Mouse (Mus musculus) CH12.LX (cell line): ENCODE results near the gene Ubc. TPM values are rescaled to one million over a fixed set of nuclear protein-coding genes. Genes with fewer than 3 reads are reported as not detected.
A peak's percentile ranks its signal among the peaks of the same experiment; 100 is the strongest.

ENCODE experiments used
- DNase-seq: peaks from one replicate; pipeline ENCODE4 v3.0.0-alpha.2; 2013; ENCODE audit errors: extremely low read depth
- H3K27ac ChIP-seq: 2 replicates; pipeline ENCODE4 v1.5.1; 2012; ENCODE audit warnings: low read depth, mild to moderate bottlenecking, control low read depth, moderate library complexity; ENCODE audit not compliant: insufficient read depth
- H3K27me3 ChIP-seq: replicated peaks from 2 replicates; pipeline ENCODE3; 2012; ENCODE audit warnings: inconsistent platforms
- H3K36me3 ChIP-seq, 2 experiments: replicated peaks in 1 of 2; 2 replicates each; pipeline versions ENCODE3 to v1.6.1; 2012; ENCODE audit warnings: inconsistent platforms in 1 of 2, low read length in 1 of 2, mild to moderate bottlenecking in 1 of 2, mixed read lengths in 1 of 2, moderate library complexity in 1 of 2; ENCODE audit not compliant: control insufficient read depth in 1 of 2, insufficient read depth in 1 of 2
- H3K4me1 ChIP-seq, 2 experiments: 2 replicates each; pipeline ENCODE4 v1.6.1; 2012; ENCODE audit warnings: inconsistent platforms in 1 of 2, moderate library complexity in 1 of 2; ENCODE audit not compliant: insufficient read depth in 2 of 2, control insufficient read depth in 1 of 2
- H3K4me2 ChIP-seq: 2 replicates; pipeline ENCODE4 v1.6.1; 2012; ENCODE audit warnings: low read depth, mild to moderate bottlenecking, control low read depth; ENCODE audit not compliant: poor library complexity, insufficient read depth, severe bottlenecking
- H3K4me3 ChIP-seq, 3 experiments: fragments of 150-350 bp in 1 of 3; sonication (generic) in 1 of 3; replicated peaks in 1 of 3; 2 replicates each; pipeline versions ENCODE3 to v1.5.1; 2011 to 2012; ENCODE audit warnings: low read depth in 2 of 3, low read length in 2 of 3, mild to moderate bottlenecking in 2 of 3, moderate library complexity in 2 of 3, control low read depth in 1 of 3, improper control_type of control experiment in 1 of 3, inconsistent platforms in 1 of 3, mixed read lengths in 1 of 3; ENCODE audit not compliant: poor library complexity in 1 of 3
- H3K79me2 ChIP-seq: replicated peaks from 2 replicates; pipeline ENCODE4 v1.6.1; 2012; ENCODE audit warnings: mild to moderate bottlenecking, moderate library complexity; ENCODE audit not compliant: control insufficient read depth, poor library complexity, insufficient read depth, severe bottlenecking; ENCODE audit errors: extremely low read depth
- H3K9ac ChIP-seq: 2 replicates; pipeline ENCODE4 v1.6.1; 2012; ENCODE audit warnings: low read depth, mild to moderate bottlenecking, control low read depth, moderate library complexity; ENCODE audit not compliant: insufficient read depth
- H3K9me3 ChIP-seq: replicated peaks from 2 replicates; pipeline ENCODE3; 2012; ENCODE audit warnings: low read length, inconsistent platforms, mixed read lengths
- BHLHE40 ChIP-seq: IDR thresholded peaks from 2 replicates; pipeline ENCODE4 v1.6.1; 2011; ENCODE audit warnings: mild to moderate bottlenecking, low read depth, low read length, improper control_type of control experiment
- CHD2 ChIP-seq: IDR thresholded peaks from 2 replicates; pipeline ENCODE4 v1.6.1; 2011; ENCODE audit warnings: low read length, improper control_type of control experiment
- E2F4 ChIP-seq: IDR thresholded peaks from 2 replicates; pipeline ENCODE4 v1.6.1; 2011; ENCODE audit warnings: low read depth, low read length, improper control_type of control experiment; ENCODE audit not compliant: insufficient replicate concordance
- ELF1 ChIP-seq: IDR thresholded peaks from 2 replicates; pipeline ENCODE4 v1.6.1; 2014; ENCODE audit warnings: low read depth, mild to moderate bottlenecking, inconsistent platforms, low read length, improper control_type of control experiment
- EP300 ChIP-seq: IDR thresholded peaks from 2 replicates; pipeline ENCODE4 v1.6.1; 2011; ENCODE audit warnings: low read length, improper control_type of control experiment
- GABPA ChIP-seq: IDR thresholded peaks from 2 replicates; pipeline ENCODE4 v1.6.1; 2012; ENCODE audit warnings: low read depth, low read length, improper control_type of control experiment, inconsistent platforms; ENCODE audit not compliant: insufficient replicate concordance
- HCFC1 ChIP-seq: IDR thresholded peaks from 2 replicates; pipeline ENCODE4 v1.6.1; 2012; ENCODE audit warnings: low read depth, mild to moderate bottlenecking, inconsistent platforms, low read length, improper control_type of control experiment
- IRF4 ChIP-seq: IDR thresholded peaks from 2 replicates; pipeline ENCODE4 v1.6.1; 2014; ENCODE audit warnings: low read depth, mild to moderate bottlenecking, inconsistent platforms, low read length, improper control_type of control experiment
- JUN ChIP-seq: IDR thresholded peaks from 2 replicates; pipeline ENCODE4 v1.6.1; 2011; ENCODE audit warnings: low read depth, mild to moderate bottlenecking, low read length, improper control_type of control experiment, moderate library complexity; ENCODE audit not compliant: insufficient read depth
- JUND ChIP-seq: conservative IDR thresholded peaks from 2 replicates; pipeline ENCODE4 v1.6.1; 2011; ENCODE audit warnings: low read depth, low read length, improper control_type of control experiment
- MAFK ChIP-seq: IDR thresholded peaks from 2 replicates; pipeline ENCODE4 v1.6.1; 2011; ENCODE audit warnings: low read length, improper control_type of control experiment; ENCODE audit not compliant: insufficient replicate concordance
- MAZ ChIP-seq: IDR thresholded peaks from 2 replicates; pipeline ENCODE4 v1.6.1; 2012; ENCODE audit warnings: low read depth, mild to moderate bottlenecking, inconsistent platforms, low read length, improper control_type of control experiment, moderate library complexity
- MEF2A ChIP-seq: IDR thresholded peaks from 2 replicates; pipeline ENCODE4 v1.6.1; 2014; ENCODE audit warnings: low read depth, mild to moderate bottlenecking, inconsistent platforms, low read length, improper control_type of control experiment, borderline replicate concordance
- MXI1 ChIP-seq: IDR thresholded peaks from 2 replicates; pipeline ENCODE4 v1.6.1; 2011; ENCODE audit warnings: mild to moderate bottlenecking, low read depth, low read length, improper control_type of control experiment
- MYC ChIP-seq: IDR thresholded peaks from 2 replicates; pipeline ENCODE4 v1.6.1; 2011; ENCODE audit warnings: low read depth, mild to moderate bottlenecking, improper control_type of control experiment, low read length
- NELFE ChIP-seq: IDR thresholded peaks from 2 replicates; pipeline ENCODE4 v1.6.1; 2011; ENCODE audit warnings: low read depth, low read length, improper control_type of control experiment
- NRF1 ChIP-seq: IDR thresholded peaks from 2 replicates; pipeline ENCODE4 v1.6.1; 2014; ENCODE audit warnings: low read depth, mild to moderate bottlenecking, inconsistent platforms, low read length, improper control_type of control experiment, moderate library complexity
- PAX5 ChIP-seq: IDR thresholded peaks from 2 replicates; pipeline ENCODE4 v1.6.1; 2012; ENCODE audit warnings: low read length, inconsistent platforms, mixed read lengths
- POLR2A ChIP-seq: IDR thresholded peaks from 2 replicates; pipeline ENCODE4 v1.6.1; 2011; ENCODE audit warnings: low read depth, mild to moderate bottlenecking, improper control_type of control experiment, low read length
- POLR2AphosphoS2 ChIP-seq: IDR thresholded peaks from 2 replicates; pipeline ENCODE4 v1.6.1; 2011; ENCODE audit warnings: low read depth, low read length, improper control_type of control experiment
- RCOR1 ChIP-seq: conservative IDR thresholded peaks from 2 replicates; pipeline ENCODE4 v1.6.1; 2012; ENCODE audit warnings: low read depth, mild to moderate bottlenecking, inconsistent platforms, low read length, improper control_type of control experiment
- SIN3A ChIP-seq: IDR thresholded peaks from 2 replicates; pipeline ENCODE4 v1.6.1; 2012; ENCODE audit warnings: low read length, improper control_type of control experiment, inconsistent platforms
- TBP ChIP-seq: conservative IDR thresholded peaks from 2 replicates; pipeline ENCODE4 v1.6.1; 2011; ENCODE audit warnings: low read depth, low read length, improper control_type of control experiment
- UBTF ChIP-seq: IDR thresholded peaks from 2 replicates; pipeline ENCODE4 v1.6.1; 2012; ENCODE audit warnings: low read depth, mild to moderate bottlenecking, inconsistent platforms, low read length, improper control_type of control experiment, moderate library complexity
- USF1 ChIP-seq: IDR thresholded peaks from 2 replicates; pipeline ENCODE4 v1.6.1; 2014; ENCODE audit warnings: low read depth, mild to moderate bottlenecking, inconsistent platforms, low read length, improper control_type of control experiment
- ZC3H11A ChIP-seq: IDR thresholded peaks from 2 replicates; pipeline ENCODE4 v1.6.1; 2012; ENCODE audit warnings: low read depth, mild to moderate bottlenecking, inconsistent platforms, low read length, improper control_type of control experiment
- ZKSCAN1 ChIP-seq: IDR thresholded peaks from 2 replicates; pipeline ENCODE4 v1.6.1; 2012; ENCODE audit warnings: low read depth, inconsistent platforms, low read length, improper control_type of control experiment, borderline replicate concordance
- ZNF384 ChIP-seq: IDR thresholded peaks from 2 replicates; pipeline ENCODE4 v1.6.1; 2012; ENCODE audit warnings: low read depth, low read length, improper control_type of control experiment, inconsistent platforms
- dilution Hi-C: fragments of 300-500 bp; cut with MboI; formaldehyde crosslinking; loops from 2 replicates; pipeline ENCODE4 v1.14.3; 2020; ENCODE audit warnings: low sequenced_read_pairs; ENCODE audit not compliant: extremely low pct_unique_long_range_greater_than_20kb, extremely low pct_ligation_motif_present
- in situ Hi-C: fragments of 300-500 bp; cut with MboI; formaldehyde crosslinking; loops from 3 replicates; pipeline ENCODE4 v1.14.3; 2019; ENCODE audit warnings: low sequenced_read_pairs, low pct_ligation_motif_present, low pct_unique_long_range_greater_than_20kb, mixed read lengths
- polyA plus RNA-seq: library from polyadenylated mRNA; unstranded; fragments of >175 nt; gene quantifications from 2 replicates; pipeline ENCODE4 v1.2.1, GENCODE M21; 2012; ENCODE audit warnings: low read depth; ENCODE audit not compliant: insufficient read length
- total RNA-seq, 2 experiments: library from RNA; depleted of rRNA; stranded (reverse); fragments of 300-350 nt in 1 of 2; fragments of >200 nt in 1 of 2; gene quantifications; 2 replicates each; pipeline ENCODE4 v1.2.3; 2012 to 2014

The Ubc gene
- total and polyA plus RNA-seq, 3 experiments = 466 to 803 (median 656) TPM

DNA sequence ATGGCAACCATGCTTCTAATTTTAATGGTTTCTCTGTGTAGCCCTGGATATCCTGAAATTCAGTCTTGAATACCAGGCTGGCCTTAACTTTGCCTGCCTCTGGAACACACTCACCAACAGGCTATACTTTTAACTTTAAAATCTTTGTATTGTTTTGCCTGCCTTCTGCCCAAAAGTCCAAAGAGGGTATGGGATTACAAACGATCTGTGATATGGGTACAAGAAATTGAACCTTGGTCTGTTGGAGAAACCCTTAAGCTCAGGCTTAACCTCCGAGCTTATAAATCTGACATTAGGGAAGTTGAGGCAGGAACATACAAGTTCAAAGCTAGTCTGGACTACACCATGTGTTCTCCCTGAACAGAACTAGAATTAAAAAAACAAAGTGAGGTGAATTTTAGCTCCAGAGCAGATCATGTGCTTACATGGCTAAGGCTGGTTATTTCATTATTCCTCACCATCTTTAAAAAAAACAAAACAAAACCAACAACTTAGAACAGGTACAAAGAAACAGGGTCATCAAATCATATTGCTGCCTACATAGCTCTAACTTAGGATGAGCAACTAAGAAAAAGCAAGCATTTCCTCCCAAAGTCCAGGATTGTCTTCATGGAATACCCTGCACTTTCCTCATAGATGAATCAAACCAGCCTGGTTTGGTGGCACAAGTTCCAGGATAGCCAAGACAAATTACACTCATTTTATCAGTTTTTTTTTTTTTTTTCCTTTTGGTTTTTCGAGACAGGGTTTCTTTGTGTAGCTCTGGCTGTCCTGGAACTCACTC is 6.2 kb downstream of the Ubc start:
- in situ Hi-C loops (no loop called here), dilution Hi-C loops (no loop called here)
- Histone ChIP-seq H3K27ac (no peak overlapping the region), H3K36me3 (peaks cover 27 to 28% of the 10 kb centered on the region in 2 experiments), H3K79me2 (peaks cover 20% of the 10 kb centered on the region), H3K9ac (no peak overlapping the region), H3K4me2 (peak overlapping the region; percentile 25; the same call in 1 of the 2 replicates), H3K4me1 (peaks cover 0 to 36% of the 10 kb centered on the region in 2 experiments; a peak in 3 of 4 replicates), H3K27me3 (no peaks in the 10 kb centered on the region), H3K4me3 (no peak overlapping the region), H3K9me3 (no peaks in the 10 kb centered on the region)
- TF ChIP-seq CHD2 (peak; percentile 36; the same call in 1 of the 2 replicates), MYC (0 out of 2 replicates have a peak, but pooled peaks have one; percentile 6), IRF4 (0 out of 2 replicates have a peak, but pooled peaks have one; percentile 3), MEF2A (no peak)
- no peak for DNase-seq

- Histone ChIP-seq H3K27me3 (no peaks in the 10 kb centered on the region), H3K36me3 (peaks cover 18 to 20% of the 10 kb centered on the region in 2 experiments), H3K4me2 (0 out of 2 replicates have a peak overlapping the region, but pooled peaks have one; percentile 23), H3K27ac (no peak overlapping the region), H3K79me2 (peaks cover 11% of the 10 kb centered on the region), H3K9ac (no peak overlapping the region), H3K4me1 (peaks cover 0 to 45% of the 10 kb centered on the region in 2 experiments; a peak in 3 of 4 replicates), H3K4me3 (no peak overlapping the region), H3K9me3 (no peaks in the 10 kb centered on the region)
- in situ Hi-C loops = no loop called here
- dilution Hi-C loops = no loop called here
- DNase-seq = no peak
- TF ChIP-seq POLR2AphosphoS2 (peak; percentile 30), UBTF (no peak), NELFE (no peak), EP300 (peak; percentile 74), SIN3A (no peak), ZC3H11A (no peak), PAX5 (no peak), JUN (peak; percentile 84), E2F4 (no peak), NRF1 (no peak), BHLHE40 (0 out of 2 replicates have a peak, but pooled peaks have one; percentile 35), ZNF384 (no peak), GABPA (no peak), RCOR1 (no peak), MAZ (0 out of 2 replicates have a peak, but pooled peaks have one; percentile 57), USF1 (no peak), TBP (no peak), MXI1 (no peak), ZKSCAN1 (no peak), MAFK (no peak), IRF4 (peak; percentile 47; the same call in 1 of the 2 replicates), ELF1 (no peak), POLR2A (peak; percentile 20; the same call in 1 of the 2 replicates), JUND (peak; percentile 93), MEF2A (peak; percentile 38; the same call in 1 of the 2 replicates), HCFC1 (peak; percentile 20; the same call in 1 of the 2 replicates)
These were observed 7.1 kb downstream of the Ubc start for GRCm38 (mm10) chr5:125382673-125383558.
